Mouse (Mus musculus) limb, embryonic 11.5 days (tissue): Measurements from ENCODE around the gene Ehd4. TPM values are rescaled to one million over a fixed set of nuclear protein-coding genes. Genes with fewer than 3 reads are reported as not detected.

Source experiments
- ATAC-seq: fragments of 200-750 bp; cut with Nextera tagmentation; 2 replicates; pipeline ENCODE4 v1.8.0; 2017; ENCODE audit warnings: low read depth; ENCODE audit not compliant: insufficient number of reproducible peaks, low FRiP score, low TSS enrichment
- DNase-seq: peaks from one replicate; pipeline ENCODE4 v3.0.0-alpha.2; 2015; ENCODE audit warnings: low spot score
- H3K27ac ChIP-seq: fragments of 300-500 bp; sonication (generic); replicated peaks from 2 replicates; pipeline ENCODE4 v1.5.1; 2014; ENCODE audit warnings: low read depth, mild to moderate bottlenecking, low read length
- H3K27me3 ChIP-seq: fragments of 300-500 bp; sonication (generic); 2 replicates; pipeline ENCODE4 v1.6.1; 2014; ENCODE audit warnings: mild to moderate bottlenecking, low read length, mixed read lengths; ENCODE audit not compliant: control insufficient read depth, insufficient read depth
- H3K36me3 ChIP-seq: fragments of 300-500 bp; sonication (generic); 2 replicates; pipeline ENCODE4 v1.6.1; 2014; ENCODE audit warnings: mild to moderate bottlenecking, low read length, moderate library complexity, mixed read lengths; ENCODE audit not compliant: control insufficient read depth, insufficient read depth
- H3K4me1 ChIP-seq: fragments of 300-500 bp; sonication (generic); 2 replicates; pipeline ENCODE4 v1.6.1; 2014; ENCODE audit warnings: low read length, mixed read lengths; ENCODE audit not compliant: control insufficient read depth, insufficient read depth
- H3K4me2 ChIP-seq: fragments of 300-500 bp; sonication (generic); 2 replicates; pipeline ENCODE4 v1.6.1; 2014; ENCODE audit warnings: low read depth, mild to moderate bottlenecking, moderate library complexity; ENCODE audit not compliant: severe bottlenecking
- H3K4me3 ChIP-seq: fragments of 300-500 bp; sonication (generic); 2 replicates; pipeline ENCODE4 v1.5.1; 2014; ENCODE audit warnings: low read depth, low read length
- H3K9ac ChIP-seq: fragments of 300-500 bp; sonication (generic); 2 replicates; pipeline ENCODE4 v1.6.1; 2014; ENCODE audit warnings: mild to moderate bottlenecking, low read length
- H3K9me3 ChIP-seq: fragments of 300-500 bp; sonication (generic); 2 replicates; pipeline ENCODE4 v1.6.1; 2016; ENCODE audit warnings: low read length; ENCODE audit not compliant: control insufficient read depth
- WGBS: fragments of 180-500 bp; shearing (Covaris S2); extraction: QIAGEN DNeasy Blood & Tissue Kit; methylation state at CpG from one replicate; pipeline ENCODE4 v1.1.7; 2014; 5-methylcytosine and 5-hydroxymethylcytosine counted together
- polyA plus RNA-seq: library from polyadenylated mRNA; unstranded; fragments of >200 nt; fragmentation: Nextera tagmentation; extraction: Ambion mirVana; gene quantifications from 2 replicates; pipeline ENCODE4 v1.2.1, GENCODE M21; 2014

The Ehd4 gene
- polyA plus RNA-seq, 1 experiment from 2014 or later, result 13.2 TPM

DNA sequence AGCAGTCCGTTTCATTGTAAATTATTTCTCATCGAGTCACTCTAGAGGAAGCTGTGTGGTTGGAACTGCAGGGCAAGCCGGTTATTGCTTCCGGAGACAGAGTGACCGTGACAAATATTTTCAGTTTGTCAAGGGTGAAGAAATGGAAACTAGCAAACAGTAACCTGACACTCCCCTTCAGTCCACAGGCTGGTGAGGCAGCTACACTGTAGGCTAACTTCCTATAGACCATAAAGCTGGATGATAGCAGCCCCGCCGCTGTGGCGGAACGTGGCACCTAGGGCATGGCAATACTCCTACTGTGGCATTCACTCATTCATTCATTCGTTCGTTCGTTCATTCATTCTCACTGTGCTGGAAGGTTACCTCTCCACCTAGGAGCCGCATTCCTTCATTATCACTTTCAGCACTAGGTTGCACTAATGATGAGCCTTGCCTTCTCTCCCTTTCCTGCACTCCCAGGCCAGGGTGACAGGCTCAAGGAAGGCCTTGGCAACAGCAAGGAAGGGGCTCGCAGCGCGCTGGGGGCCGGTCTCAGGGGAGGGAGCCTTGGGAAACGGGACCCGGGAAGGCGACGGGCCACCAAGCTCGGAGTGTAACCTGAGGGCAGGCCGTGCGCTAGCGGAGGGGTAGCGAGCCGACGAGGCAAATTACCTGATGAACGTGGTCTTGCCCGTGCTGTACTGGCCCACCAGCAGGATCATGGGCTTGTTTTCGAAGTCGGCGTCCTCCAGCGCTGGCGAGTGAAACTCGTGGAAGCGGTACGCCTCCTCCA, 633 bp downstream of the Ehd4 start:
- 0 out of 2 replicates have a peak overlapping the region, but pooled peaks have one; percentile 14 for H3K27ac ChIP-seq
- no peaks in the 10 kb centered on the region for H3K36me3 ChIP-seq
- peak overlapping the region; percentile 99 for H3K4me2 ChIP-seq
- no peaks in the 10 kb centered on the region for H3K27me3 ChIP-seq
- ATAC-seq (peak; percentile 52), DNase-seq (peak; percentile 44)
- peak overlapping the region; percentile 70 for H3K4me3 ChIP-seq
- peaks cover 4% of the 10 kb centered on the region; the same call in 1 of the 2 replicates for H3K4me1 ChIP-seq
- WGBS, result 2% methylated on average over 38 of the region's 38 CpGs
- no peaks in the 10 kb centered on the region for H3K9me3 ChIP-seq
- peak overlapping the region; percentile 65 for H3K9ac ChIP-seq

DNA sequence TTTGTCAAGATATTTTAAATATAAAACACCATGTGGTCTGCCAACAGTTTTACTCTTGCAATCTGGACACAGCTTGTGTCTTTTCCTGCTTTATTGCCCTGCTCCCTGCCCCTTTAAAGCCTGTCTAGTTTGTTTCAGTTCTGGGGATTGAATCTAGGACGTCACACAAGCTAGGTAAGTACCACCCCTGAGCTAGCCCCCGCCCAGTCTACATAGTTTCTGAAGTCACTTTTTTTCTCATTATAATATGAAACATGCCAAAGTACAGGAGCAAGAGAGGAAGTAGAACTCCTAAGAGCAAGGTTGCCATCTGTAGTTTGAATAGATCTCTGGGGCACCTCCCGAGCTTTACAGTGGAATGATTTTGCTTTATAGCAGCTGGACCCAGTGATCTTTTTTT, 3.8 kb downstream of the Ehd4 start:
- no peak for DNase-seq
- H3K4me2 ChIP-seq, result no peak overlapping the region
- no peak overlapping the region for H3K9ac ChIP-seq
- H3K27ac ChIP-seq, result no peak overlapping the region
- WGBS, result 81% methylated on average over 3 of the region's 3 CpGs
- no peak overlapping the region for H3K4me3 ChIP-seq
- H3K27me3 ChIP-seq, result no peaks in the 10 kb centered on the region
- H3K36me3 ChIP-seq, result no peaks in the 10 kb centered on the region
- peaks cover 4% of the 10 kb centered on the region; the same call in 1 of the 2 replicates for H3K4me1 ChIP-seq
- ATAC-seq, result no peak
- H3K9me3 ChIP-seq, result no peaks in the 10 kb centered on the region

DNA sequence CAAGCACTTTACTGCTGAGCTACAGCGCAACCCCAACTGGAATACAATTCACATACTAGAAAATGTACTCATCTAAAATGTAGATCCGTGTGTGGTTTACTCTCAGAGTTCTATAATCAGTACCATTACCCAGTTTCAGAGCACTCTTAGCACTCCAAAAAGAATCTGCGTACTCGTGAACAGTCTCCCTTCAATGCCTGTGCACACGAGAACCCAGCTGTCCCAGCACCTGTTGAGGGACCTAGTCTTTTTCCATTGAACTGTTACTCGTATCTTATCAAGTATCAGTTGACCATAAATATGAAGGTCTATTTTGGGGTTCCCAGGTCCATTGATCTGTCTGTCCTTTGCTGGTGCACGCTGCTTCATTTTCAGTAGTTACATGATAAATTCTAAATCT, 4.8 kb downstream of the Ehd4 start:
- Histone ChIP-seq H3K9me3 (no peaks in the 10 kb centered on the region), H3K27ac (no peak overlapping the region), H3K27me3 (no peaks in the 10 kb centered on the region), H3K36me3 (no peaks in the 10 kb centered on the region), H3K9ac (no peak overlapping the region), H3K4me3 (no peak overlapping the region), H3K4me2 (no peak overlapping the region), H3K4me1 (peaks cover 4% of the 10 kb centered on the region; the same call in 1 of the 2 replicates)
- WGBS, result 87% methylated on average over 7 of the region's 7 CpGs
- DNase-seq (no peak), ATAC-seq (no peak)

DNA sequence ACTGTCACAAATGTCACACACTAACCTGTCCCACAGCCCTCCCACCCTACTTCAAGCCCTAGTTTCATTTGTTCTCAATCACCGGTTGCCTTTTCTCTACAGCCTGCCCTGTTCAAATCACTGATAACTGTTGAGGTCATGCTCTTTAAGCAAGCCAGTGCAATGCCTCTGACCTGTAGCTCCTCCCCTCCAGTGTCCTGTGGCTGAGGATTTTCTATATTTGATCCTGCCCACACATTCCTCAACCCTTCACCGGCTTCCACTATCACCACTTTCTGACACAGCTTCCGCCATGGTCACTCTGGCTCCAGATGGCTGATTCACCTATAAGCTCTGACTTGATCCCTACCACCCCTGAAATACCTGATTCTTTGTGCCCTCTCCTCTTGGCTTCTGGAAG, 6.4 kb downstream of the Ehd4 start:
- Histone ChIP-seq H3K36me3 (no peaks in the 10 kb centered on the region), H3K4me1 (no peaks in the 10 kb centered on the region), H3K9ac (no peak overlapping the region), H3K4me3 (no peak overlapping the region), H3K9me3 (no peaks in the 10 kb centered on the region), H3K27me3 (no peaks in the 10 kb centered on the region), H3K4me2 (no peak overlapping the region), H3K27ac (no peak overlapping the region)
- DNase-seq (no peak), ATAC-seq (no peak)
- WGBS, result 85% methylated on average over 3 of the region's 3 CpGs

DNA sequence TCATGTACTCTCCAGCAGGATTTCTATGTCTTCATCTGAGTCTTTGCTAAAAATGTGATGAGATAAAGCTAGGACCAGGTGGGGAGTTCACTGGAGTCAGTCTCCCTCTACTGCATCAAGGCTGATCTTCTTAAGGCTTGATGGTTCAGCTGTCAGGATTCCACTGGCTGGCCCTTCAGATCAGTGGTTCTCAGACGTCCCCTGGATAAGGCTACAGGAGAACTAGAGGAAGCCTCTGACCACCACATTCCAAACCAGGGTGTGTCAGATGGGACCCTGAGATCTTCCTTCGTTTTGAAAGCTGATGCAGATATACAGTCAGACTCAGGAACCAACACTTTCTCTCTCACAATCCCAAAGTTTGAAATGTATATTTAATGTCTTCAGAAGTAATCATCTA, 7.0 kb downstream of the Ehd4 start:
- Histone ChIP-seq H3K27me3 (no peaks in the 10 kb centered on the region), H3K36me3 (no peaks in the 10 kb centered on the region), H3K27ac (no peak overlapping the region), H3K4me2 (no peak overlapping the region), H3K9ac (no peak overlapping the region), H3K9me3 (no peaks in the 10 kb centered on the region), H3K4me1 (no peaks in the 10 kb centered on the region), H3K4me3 (no peak overlapping the region)
- no peak for DNase-seq
- 60% methylated on average over 2 of the region's 2 CpGs for WGBS
- no peak for ATAC-seq

DNA sequence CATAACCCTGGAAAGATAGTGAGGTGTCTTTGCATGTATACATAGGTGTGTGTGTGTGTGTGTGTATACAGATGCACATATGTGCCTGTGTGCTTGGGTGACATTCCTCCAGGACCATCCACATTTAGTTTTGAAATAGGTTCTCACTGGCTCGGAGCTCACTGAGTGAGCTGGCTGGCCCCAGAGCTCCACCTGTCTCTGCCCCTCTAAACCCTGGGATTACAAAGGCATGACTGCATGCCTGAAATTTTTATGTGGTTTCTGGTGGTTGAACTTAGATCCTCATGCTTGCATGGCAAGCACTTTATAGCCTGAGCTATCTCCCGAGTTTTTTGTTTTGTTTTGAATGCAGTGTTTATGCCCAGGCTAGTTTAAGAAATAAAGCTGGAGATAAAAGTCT, 7.9 kb downstream of the Ehd4 start:
- H3K4me2 ChIP-seq, result no peak overlapping the region
- ATAC-seq (no peak), DNase-seq (no peak)
- H3K9me3 ChIP-seq, result no peaks in the 10 kb centered on the region
- H3K4me3 ChIP-seq, result no peak overlapping the region
- no peak overlapping the region for H3K9ac ChIP-seq
- no peak overlapping the region for H3K27ac ChIP-seq
- H3K36me3 ChIP-seq, result no peaks in the 10 kb centered on the region
- no peaks in the 10 kb centered on the region for H3K4me1 ChIP-seq
- no peaks in the 10 kb centered on the region for H3K27me3 ChIP-seq
- WGBS, result 85% methylated on average over 2 of the region's 2 CpGs

DNA sequence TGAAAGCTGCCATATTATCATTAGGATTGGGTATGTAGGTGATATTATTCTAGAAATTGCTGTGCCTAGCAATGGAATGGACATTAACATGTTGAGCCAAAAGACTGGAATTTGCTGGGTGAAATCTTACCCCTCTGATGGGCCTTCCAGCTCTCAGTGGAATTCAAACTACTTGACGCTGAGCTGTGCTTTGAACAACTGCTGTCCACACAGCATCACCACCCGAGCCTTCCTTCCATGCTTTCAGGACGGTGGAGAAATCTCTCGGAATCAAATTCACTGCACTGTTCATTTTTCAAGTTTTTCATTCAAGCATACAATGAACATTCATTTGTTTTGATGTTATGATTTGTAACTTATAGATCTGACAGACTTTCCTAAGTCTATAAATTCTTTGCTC, 10.0 kb downstream of the Ehd4 start:
- ATAC-seq, result no peak
- Histone ChIP-seq H3K9ac (no peak overlapping the region), H3K4me2 (no peak overlapping the region), H3K27me3 (no peaks in the 10 kb centered on the region), H3K9me3 (no peaks in the 10 kb centered on the region), H3K4me3 (no peak overlapping the region), H3K27ac (no peak overlapping the region), H3K36me3 (no peaks in the 10 kb centered on the region), H3K4me1 (no peaks in the 10 kb centered on the region)
- 86% methylated on average over 4 of the region's 4 CpGs for WGBS
- no peak for DNase-seq

DNA sequence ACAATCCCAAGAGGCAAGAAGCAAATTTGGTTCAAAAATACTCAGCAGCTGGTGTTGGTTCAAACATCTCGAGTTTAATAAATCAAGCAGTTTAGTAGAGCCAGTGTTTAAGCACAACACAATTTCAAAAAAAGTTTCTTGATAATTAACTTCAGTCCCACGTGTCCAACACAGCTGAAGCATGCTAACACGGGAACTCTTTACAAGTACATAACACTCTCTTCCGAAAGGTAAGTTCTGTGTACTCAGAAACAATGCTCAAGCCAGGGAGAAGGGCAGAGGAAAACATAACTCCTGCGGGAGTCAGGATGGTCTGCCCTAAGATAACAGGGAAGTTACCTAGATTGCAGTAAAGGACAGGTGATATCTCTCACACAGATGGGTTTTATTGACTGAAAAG, 12.1 kb downstream of the Ehd4 start:
- 85% methylated on average over 5 of the region's 5 CpGs for WGBS
- no peak overlapping the region for H3K4me2 ChIP-seq
- H3K9me3 ChIP-seq, result no peaks in the 10 kb centered on the region
- no peaks in the 10 kb centered on the region for H3K4me1 ChIP-seq
- ATAC-seq (no peak), DNase-seq (no peak)
- H3K36me3 ChIP-seq, result no peaks in the 10 kb centered on the region
- no peaks in the 10 kb centered on the region for H3K27me3 ChIP-seq
- no peak overlapping the region for H3K4me3 ChIP-seq
- H3K27ac ChIP-seq, result no peak overlapping the region
- H3K9ac ChIP-seq, result no peak overlapping the region

DNA sequence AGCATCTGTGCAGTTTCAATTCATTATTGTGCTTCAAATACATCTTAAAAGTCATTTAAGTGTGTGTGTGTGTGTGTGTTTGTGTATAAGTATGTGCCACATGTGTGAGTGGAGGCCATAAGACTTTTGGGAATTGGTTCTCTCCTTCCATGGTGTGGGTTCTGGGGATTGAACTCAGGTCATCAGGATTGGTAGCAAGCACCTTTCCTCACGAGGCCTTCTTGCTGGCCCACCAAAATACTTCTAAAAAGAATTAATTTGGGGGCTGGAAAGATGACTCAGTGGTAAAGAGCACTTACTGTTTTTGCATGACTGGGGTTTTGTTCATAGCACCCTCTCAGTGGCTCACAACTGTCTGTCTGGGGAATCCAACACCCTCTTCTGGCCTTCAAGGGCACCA, 12.7 kb downstream of the Ehd4 start:
- H3K9ac ChIP-seq, result no peak overlapping the region
- H3K4me2 ChIP-seq, result no peak overlapping the region
- H3K27me3 ChIP-seq, result no peaks in the 10 kb centered on the region
- H3K27ac ChIP-seq, result no peak overlapping the region
- no peak for ATAC-seq
- H3K4me3 ChIP-seq, result no peak overlapping the region
- no peaks in the 10 kb centered on the region for H3K4me1 ChIP-seq
- no peaks in the 10 kb centered on the region for H3K36me3 ChIP-seq
- H3K9me3 ChIP-seq, result no peaks in the 10 kb centered on the region
- 77% methylated on average over 1 of the region's 1 CpGs for WGBS
- no peak for DNase-seq
